Mouse (Mus musculus) cerebellum, adult 2 months (tissue): ENCODE results near the gene Ino80.

ENCODE experiments used
- CTCF ChIP-seq: fragments of 200-500 bp; IDR thresholded peaks from 2 replicates; pipeline ENCODE4 v1.5.1; 2011; ENCODE audit warnings: low read depth, mild to moderate bottlenecking, control low read depth, low read length, moderate library complexity, borderline replicate concordance; ENCODE audit not compliant: insufficient read depth
- POLR2A ChIP-seq: fragments of 200-500 bp; IDR thresholded peaks from 2 replicates; pipeline ENCODE4 v1.6.1; 2011; ENCODE audit warnings: low read length, control low read depth, borderline replicate concordance; ENCODE audit not compliant: insufficient read depth

DNA sequence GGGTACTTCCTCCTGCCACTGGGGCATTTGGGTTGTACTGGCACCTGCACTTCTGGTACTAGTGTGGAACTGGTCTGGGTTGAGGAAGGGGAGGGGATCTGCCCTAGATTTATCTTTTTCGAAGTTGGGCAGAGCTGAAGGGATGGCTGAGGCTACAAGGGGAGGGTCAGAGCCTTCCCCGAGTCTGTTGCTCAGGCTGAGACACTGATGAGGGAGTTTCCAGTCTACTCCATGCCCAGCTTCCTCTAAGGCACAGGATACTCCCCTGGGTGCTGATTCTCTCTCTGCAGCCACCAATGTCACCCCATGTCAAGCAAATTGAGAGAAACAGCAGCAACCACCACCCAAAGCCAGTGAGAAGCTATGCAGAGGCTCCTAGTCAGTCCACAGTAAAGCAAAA lies 141.5 kb downstream of the Ino80 start:
- TF ChIP-seq POLR2A, result no peak
- no peak for TF ChIP-seq CTCF
